Mouse (Mus musculus): ENCODE data around the gene Trpm3.

The Trpm3 gene

DNA sequence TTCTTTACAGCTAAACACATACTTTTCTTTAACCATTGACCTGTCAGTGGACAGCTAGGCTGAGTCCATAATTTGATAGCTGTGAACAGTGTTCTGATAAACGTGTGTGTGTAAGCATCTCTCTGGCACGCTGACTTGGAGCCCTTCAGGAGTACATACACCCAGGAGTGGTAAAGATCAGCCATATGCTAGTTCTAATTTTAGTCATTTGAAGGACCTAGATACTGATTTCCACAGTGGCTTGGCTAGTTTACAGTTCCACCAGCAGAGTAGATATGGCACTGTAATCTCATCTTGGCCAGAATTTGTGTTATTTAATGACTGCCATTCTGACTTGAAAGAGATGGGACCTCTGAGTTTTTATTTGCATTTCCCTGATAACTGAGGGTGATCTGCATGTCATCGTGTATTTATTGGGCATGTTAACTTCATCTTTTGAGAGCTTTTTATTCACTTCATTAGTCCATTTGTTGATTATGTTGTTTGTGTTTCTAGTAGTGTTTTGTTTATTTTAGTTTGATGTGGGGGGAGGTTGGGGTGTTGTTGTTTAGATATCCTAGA is 499.6 kb downstream of the Trpm3 start:
- no peak for DNase-seq (ENCODE audit: low spot score)

GRCm38 (mm10) chr19:22642124-22642523 is 503.3 kb downstream of the Trpm3 start:
- DNase-seq (ENCODE audit: low spot score): no peak

- DNase-seq (ENCODE audit: low spot score): no peak
Measured at GRCm38 (mm10) chr19:22656466-22657215, 517.8 kb downstream of the Trpm3 start.

- DNase-seq (ENCODE audit: low spot score): no peak
Measured at GRCm38 (mm10) chr19:22657251-22657650, 518.4 kb downstream of the Trpm3 start.

DNA sequence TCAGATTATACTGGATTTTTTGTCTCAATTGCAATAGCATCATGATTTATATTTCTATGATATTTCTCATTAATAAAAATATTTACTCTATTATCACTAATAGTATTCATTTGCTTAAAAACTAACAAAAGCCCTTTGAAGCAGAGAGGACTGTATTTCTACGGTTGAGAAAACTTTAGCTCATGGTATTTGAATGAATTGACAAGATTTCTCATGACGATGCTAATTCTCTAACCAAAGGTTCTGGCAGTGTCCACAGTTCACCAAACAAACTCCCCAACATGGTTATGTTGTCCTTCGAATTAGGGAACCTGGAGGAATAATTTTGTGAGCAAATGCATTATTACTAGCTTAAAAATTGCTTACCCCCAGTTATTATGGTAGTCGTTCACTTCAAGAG is 526.6 kb downstream of the Trpm3 start:
- DNase-seq (ENCODE audit: low spot score): no peak

- no peak for DNase-seq (ENCODE audit: low spot score)
Measured at GRCm38 (mm10) chr19:22670222-22670621, 531.4 kb downstream of the Trpm3 start.

DNA sequence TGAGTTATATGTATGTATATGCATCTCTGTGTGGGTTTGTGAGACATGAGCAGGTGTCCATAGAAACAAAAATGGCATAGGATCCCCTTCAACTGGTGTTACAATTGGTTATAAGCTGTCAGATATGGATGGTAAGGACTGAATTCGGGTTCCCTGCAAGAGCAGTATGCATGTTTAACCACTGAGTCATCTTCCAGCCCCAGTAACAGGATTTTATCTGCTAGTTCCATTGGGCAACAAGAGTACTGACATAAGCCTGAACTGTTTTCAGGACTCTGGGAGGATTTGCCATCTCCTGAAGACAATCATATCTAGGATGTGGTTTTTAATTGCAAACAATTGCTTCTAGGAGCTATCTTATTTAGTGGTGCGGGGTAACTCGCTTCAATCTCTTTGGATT is 534.0 kb downstream of the Trpm3 start:
- no peak for DNase-seq (ENCODE audit: low spot score)

- DNase-seq (ENCODE audit: low spot score): no peak
Measured at GRCm38 (mm10) chr19:22676206-22676605, 537.4 kb downstream of the Trpm3 start.

- no peak for DNase-seq (ENCODE audit: low spot score)
Measured at GRCm38 (mm10) chr19:22682238-22682637, 543.4 kb downstream of the Trpm3 start.

DNA sequence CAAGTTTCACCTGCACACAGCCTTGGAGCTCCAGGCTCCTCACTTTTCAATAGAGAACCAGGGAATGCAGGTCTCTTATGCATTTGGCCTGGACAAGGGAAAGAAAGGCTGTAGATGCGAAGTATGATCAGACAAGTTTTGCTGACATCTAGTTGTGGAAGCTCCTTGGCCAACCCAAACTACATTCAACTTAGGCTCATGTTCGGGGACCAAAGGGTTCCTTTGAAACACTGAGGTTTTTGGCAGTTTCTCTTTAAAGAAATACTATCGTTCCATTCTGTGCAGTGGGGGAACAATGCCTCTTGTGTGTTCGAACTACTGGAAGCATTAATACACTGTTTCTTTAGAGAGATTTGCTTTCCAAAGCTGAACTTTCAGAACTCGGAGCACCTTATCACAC is 553.1 kb downstream of the Trpm3 start:
- no peak for DNase-seq (ENCODE audit: low spot score)

- DNase-seq (ENCODE audit: low spot score): no peak
Measured at GRCm38 (mm10) chr19:22692553-22692952, 553.7 kb downstream of the Trpm3 start.

DNA sequence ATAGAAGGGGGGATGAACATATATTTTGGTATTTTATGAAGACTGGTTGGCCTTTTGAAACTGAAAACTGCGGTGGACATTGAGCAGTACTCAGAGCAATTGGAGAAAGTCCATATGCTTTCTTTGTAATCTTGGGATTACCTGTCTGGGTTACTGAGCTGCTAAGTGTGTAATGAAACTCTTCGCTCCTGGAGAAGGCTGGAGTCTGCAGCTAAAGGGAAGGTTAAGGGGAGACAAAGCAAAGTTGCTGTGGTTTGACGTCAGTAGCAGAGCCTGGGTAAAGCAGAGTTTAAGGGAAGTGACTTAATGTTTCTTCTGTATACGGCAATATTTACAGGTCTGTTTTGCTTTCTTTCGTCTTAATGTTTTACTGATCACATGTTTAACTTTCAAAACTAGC is 554.1 kb downstream of the Trpm3 start:
- no peak for DNase-seq (ENCODE audit: low spot score)

GRCm38 (mm10) chr19:22695423-22695822 is 556.6 kb downstream of the Trpm3 start:
- DNase-seq (ENCODE audit: low spot score): no peak

DNA sequence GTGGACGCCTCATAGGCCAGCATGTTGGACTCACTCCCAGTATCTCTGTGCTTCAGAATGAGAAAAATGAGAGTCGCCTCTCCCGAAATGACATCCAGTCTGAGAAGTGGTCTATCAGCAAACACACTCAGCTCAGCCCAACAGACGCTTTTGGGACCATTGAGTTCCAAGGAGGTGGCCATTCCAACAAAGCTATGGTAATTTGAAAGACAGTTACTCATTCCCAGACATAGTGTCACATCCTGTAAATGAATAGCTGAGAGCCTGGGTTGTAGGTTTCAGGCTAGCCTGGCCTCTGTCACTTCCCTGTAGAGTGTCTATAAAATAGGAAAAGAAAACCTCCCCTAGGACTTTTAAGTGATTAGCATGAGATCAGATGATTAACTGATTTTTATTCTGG is 559.9 kb downstream of the Trpm3 start:
- DNase-seq (ENCODE audit: low spot score): no peak

DNA sequence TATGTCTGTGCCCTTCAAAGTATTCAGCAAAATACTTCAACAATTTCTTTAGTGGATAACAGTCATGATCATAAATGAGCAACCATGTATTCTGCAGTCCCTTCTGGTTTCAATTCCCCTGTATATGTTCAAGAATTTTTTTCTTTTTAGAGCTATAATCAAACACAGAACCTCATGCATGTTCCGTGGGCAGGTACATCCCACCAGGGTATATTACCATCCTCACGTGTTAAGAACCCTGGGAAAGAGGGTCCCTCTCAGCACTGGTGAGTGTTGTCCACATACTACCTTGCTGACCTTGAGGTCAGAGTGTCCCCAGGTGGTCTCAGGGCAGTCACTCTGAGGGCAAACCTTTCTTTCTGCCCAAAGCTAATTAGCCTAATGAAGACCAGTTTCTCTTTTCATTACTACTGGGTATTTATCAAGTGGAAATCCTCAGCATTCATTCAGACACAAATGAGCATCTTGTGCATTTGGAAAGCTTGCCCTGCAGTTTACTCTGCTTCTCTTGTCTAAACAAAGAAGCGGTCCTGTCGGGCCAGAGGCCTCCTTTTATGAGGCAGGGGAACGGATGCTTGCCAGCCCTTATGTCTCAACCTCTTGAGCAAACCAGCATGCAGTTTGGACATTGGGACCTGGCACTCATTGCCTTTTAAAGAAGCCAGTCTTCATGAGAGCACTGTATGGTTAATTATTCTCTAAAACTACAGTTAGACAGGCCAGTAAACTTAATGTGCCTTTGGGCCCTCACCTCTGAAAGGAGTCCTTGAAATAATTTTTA is 562.2 kb downstream of the Trpm3 start:
- DNase-seq (ENCODE audit: low spot score): no peak

- no peak for DNase-seq (ENCODE audit: low spot score)
Measured at GRCm38 (mm10) chr19:22703876-22704275, 565.0 kb downstream of the Trpm3 start.

DNA sequence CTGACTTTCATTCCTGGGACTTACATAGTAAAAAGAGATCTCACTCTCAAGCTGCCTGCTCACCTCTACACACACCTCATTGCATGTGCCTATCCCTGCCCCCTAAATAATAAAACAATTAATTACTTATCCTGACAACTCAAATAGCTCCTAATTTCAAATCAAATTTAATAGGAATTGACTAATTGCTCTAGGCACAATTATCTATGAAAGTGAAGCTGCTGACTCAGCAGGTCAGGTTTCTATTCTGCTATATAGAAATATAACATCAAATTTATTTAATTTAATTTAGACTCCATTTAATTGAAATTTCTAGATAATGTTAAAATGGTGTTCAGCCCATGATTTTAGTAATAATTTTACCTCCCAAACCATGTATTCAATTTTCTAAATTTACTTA is 566.6 kb downstream of the Trpm3 start:
- DNase-seq (ENCODE audit: low spot score): no peak

DNA sequence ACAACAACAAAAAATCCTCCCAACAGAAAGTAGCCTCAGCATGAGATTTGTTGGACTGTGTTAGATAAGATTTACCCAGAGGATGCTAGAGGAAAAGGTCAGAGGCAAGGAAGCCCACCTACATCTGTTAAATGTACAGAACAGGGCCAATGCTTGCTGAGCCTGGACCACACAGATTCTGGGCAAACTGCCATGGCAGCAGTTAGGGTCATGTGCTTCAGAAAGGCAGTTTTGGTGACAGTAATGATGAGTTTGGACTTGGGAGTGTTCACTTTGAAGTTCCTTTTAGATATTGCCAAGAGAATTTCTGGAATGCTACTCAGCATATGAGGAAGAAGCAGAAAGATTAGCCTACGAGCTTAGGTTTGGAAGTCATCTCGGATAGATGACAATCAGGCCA is 580.2 kb downstream of the Trpm3 start:
- no peak for DNase-seq (ENCODE audit: low spot score)

DNA sequence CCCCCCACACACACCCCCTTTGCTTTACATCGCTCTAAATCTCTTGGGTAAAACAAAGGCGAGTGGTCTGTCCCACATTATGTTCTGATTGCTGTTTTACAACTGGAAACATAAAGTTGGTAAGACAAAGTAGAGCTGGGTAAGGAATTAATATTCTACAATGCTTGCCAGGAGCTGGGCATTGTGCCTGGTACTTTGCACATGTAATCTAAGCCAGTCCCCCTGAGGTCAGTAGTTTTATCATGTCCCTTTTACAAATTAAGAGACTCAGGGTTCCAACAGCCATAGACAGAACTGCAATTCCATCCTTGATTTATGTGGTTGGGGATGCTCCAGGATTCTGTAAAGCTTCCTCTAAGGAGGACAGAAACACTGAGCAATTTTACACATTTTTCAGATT is 591.0 kb downstream of the Trpm3 start:
- no peak for DNase-seq (ENCODE audit: low spot score)

DNA sequence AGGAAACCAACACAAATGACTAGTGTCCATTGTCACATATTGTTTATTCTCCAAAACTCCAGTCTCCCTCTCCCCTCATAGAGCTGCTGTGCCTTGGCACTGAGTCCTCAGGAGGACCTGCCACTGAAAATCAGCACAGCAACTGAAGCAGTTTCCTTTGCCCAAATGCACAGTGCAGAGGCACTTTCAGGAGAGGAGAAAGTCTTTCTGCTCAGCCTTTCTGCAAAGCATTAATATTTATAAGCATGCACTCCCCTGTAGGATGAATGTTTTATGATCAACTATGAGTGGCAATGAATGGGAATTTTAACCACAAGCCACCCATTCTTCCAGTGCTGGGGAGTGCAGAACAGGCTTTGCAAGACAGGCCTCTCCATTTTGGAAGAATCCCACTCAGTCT is 592.1 kb downstream of the Trpm3 start:
- no peak for DNase-seq (ENCODE audit: low spot score)

GRCm38 (mm10) chr19:22736870-22737269 is 598.0 kb downstream of the Trpm3 start:
- no peak for DNase-seq (ENCODE audit: low spot score)

DNA sequence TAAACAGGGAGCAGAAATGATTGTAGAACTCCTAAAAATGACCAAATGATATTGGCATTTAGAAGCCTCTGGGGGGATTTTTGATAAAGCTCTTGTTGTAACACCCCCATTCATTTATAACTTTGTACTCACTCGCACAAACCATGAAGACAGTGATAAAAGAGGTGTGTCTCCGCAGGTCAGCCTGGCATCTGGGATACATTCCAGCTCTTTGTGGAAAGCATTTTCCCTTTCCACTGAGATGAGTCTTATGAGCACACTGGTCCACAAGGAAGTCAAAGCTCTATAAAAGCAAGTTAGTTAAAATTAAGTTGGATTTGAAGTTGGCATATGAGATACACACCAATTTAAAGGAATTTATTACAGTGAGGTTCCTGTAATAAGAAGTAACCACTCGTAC is 600.4 kb downstream of the Trpm3 start:
- no peak for DNase-seq (ENCODE audit: low spot score)

- peak; percentile 9 for DNase-seq (ENCODE audit: low spot score)
Measured at GRCm38 (mm10) chr19:22753311-22753809, 614.5 kb downstream of the Trpm3 start.

All from ovary, postnatal 36 days (tissue).